Mouse (Mus musculus): ENCODE data around the gene Hoxb5.

Hoxb5 gene

GRCm38 (mm10) chr11:96341701-96342575 is 38.8 kb downstream of the Hoxb5 start:
- no peak for DNase-seq (ENCODE audit: low read depth)

- DNase-seq (ENCODE audit: low read depth): no peak
These were observed 39.4 kb downstream of the Hoxb5 start for GRCm38 (mm10) chr11:96342576-96342930.

GRCm38 (mm10) chr11:96343206-96343745 is 40.1 kb downstream of the Hoxb5 start:
- DNase-seq (ENCODE audit: low read depth): no peak

DNA sequence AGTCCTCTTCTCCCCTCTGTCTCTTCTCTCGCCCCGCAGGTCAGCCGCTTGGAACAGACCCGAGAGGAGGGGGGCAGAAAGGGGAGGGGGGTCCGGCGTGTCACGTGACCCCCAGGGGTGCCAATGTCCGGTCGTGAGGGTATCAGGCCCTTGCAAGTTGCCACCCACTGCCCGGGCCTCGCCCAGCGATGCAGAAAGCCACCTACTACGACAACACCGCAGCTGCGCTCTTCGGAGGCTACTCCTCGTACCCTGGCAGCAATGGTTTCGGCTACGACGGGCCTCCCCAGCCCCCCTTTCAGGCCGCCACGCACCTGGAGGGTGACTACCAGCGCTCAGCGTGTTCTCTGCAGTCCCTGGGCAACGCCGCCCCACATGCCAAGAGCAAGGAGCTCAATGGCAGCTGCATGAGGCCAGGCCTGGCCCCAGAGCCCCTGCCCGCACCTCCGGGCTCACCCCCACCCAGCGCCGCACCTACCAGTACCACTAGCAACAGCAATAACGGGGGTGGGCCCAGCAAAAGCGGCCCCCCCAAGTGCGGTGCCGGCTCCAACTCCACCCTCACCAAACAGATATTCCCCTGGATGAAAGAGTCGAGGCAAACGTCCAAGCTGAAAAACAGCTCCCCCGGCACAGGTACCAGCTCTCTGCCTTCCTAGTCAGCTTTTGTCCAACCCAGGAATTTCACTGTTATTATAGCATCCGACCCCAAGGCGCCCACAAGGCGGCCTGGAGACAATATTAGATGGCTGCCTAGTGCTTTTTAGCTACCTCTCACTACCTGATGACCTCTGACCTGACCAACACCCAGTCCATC is 41.1 kb downstream of the Hoxb5 start:
- no peak for DNase-seq (ENCODE audit: low read depth)

DNA sequence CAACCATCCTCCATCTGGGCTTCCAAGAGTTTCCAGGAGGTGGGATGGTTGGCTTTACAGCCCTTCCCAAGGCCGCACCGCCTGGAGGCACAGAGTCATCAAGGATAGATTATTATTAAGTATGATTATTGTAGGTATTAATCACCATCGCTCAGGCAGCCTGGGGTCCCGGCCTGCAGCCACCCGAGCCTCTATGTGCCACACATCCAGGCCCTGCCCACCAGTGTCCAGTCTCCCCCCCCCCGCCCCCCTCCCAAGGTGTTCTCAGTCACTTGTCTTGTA is 41.7 kb downstream of the Hoxb5 start:
- DNase-seq (ENCODE audit: low read depth): no peak

- DNase-seq (ENCODE audit: low read depth): no peak
These were observed 42.2 kb downstream of the Hoxb5 start for GRCm38 (mm10) chr11:96345220-96345892.

DNA sequence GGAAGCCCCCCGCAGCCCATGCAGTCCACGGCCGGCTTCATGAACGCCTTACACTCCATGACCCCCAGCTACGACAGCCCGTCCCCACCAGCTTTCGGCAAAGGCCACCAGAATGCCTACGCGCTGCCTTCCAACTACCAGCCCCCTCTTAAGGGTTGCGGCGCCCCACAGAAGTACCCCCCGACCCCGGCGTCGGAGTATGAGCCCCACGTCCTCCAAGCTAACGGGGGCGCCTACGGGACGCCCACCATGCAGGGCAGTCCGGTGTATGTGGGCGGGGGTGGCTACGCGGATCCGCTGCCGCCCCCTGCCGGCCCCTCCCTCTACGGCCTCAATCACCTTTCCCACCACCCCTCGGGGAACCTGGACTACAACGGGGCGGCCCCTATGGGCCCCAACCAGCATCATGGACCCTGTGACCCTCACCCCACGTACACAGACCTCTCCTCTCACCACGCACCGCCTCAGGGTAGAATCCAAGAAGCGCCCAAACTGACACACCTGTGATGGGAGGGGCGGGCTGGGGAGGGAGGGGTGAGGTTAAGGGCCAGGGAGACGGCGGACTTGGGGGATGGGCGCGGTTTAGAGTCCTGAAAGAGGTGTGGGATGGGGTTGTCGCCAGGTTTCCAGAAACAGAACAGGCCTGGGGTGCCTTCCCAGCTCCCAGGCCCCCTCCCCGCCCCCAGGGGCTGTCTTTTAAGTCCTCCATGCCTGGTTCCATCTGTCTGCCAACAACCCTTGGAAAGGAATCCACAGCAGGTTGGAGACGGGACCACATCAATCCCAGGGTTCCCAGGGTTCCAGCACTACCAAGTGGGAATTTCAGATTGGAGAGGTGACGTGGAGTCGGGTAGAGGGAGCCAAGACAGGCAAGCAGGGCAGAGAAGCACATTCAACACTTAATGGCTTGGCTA is 43.0 kb downstream of the Hoxb5 start:
- DNase-seq (ENCODE audit: low read depth): no peak

DNA sequence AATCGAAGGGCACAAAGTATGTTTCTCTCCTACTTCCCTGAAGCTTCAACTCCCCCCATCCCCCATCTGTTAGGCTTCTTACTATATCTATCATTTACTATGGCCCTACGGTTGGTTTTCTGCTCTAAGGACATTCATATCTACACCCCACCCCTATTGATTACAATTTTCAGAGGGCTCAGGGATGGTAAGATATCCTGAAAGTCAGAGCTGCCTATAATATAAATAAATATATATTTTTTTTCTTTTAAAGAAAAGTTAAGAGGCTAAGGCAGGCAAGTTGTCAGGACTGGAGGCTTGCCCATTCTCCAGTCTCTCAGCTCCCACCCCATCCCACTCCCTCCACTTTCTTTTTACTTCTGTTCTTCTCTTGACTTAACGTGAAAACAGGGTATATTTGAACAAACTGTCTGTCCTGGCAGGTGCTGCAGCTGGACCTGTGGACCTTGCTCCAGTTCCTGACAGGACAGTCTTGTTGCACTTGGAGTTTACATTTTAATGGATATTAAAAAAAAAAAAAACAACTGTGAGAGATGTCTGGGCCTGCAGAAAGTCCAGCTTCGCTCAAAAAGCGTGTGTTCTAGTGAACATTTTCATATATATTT is 43.9 kb downstream of the Hoxb5 start:
- DNase-seq (ENCODE audit: low read depth): no peak

DNA sequence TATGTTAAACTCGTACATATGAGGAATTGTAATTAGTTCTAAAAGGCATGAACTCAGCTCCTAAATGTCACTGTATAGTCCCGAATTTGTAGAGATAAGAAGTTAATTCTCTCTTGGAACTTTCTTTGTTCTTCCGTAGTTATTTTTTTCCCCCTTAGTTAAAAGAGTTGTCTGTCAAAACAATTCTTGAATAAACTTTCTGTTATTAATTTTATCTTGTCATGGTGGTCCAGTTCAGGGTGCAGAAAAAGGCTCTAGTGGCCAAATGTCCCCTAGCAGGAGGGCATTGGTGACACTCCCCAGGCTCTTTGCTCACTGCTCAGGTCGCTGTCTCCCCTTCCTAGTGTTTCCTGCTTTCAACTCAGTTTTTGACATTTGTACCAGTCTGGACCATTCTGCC is 44.6 kb downstream of the Hoxb5 start:
- DNase-seq (ENCODE audit: low read depth): no peak

- DNase-seq (ENCODE audit: low read depth): no peak
These were observed 45.2 kb downstream of the Hoxb5 start for GRCm38 (mm10) chr11:96348141-96348928.

DNA sequence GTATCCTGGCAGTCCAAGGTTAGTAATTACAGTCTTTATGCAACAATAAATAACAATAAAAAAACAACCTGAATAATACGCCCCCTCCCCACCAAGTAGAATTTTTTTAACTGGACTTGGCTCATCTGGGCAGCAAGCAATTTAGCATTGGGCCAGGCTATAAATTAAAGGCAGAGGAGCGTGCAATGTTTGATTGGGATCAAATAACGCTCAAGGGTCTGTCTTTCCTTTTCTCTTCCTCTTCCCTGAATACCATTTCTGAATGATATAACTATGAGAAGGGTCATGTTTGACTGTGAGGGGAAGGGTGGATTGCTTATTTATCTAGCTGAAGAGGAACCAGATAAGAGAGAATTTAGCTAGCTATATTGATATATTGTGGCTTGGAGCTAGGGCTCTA is 45.9 kb downstream of the Hoxb5 start:
- DNase-seq (ENCODE audit: low read depth): no peak

GRCm38 (mm10) chr11:96349491-96350340 is 46.6 kb downstream of the Hoxb5 start:
- DNase-seq (ENCODE audit: low read depth): no peak

DNA sequence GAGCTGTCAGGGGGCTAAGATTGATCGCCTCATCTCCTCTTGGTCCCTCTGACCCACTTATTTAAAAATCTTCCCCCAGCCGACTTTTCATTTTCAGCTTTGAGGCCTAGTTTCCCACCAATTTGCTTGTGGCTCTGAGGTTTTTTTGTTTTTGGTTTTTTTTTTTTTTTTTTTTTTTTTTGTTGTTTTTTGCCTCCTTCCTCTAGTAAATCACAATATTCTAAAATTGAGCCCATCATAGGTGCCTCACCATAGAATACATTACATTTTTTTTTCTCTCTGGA is 47.1 kb downstream of the Hoxb5 start, which contains the start of gene Hoxb2:
TSS of gene Hoxb2 (plus strand) at position 185 of the 284 bp plus-strand sequence.
- DNase-seq (ENCODE audit: low read depth): no peak

DNA sequence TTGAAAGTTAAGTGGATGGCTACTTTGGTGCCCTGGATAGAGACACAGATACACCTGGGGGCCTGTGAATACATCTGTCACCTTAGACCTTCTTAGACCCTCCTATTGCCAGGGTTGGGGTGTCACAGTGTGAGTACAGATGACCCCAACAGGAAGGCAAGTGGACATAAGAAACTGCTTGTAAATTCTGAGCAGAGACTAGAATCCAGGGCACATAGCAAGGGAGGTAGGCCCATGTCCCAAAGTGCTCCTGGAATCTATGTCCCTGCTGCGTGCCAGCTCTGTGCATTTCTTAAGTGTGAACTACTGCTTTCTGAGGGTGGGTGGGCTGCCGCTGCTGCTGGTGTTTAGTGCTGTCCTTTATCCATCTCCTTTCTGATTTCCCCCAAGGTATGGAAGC is 47.7 kb downstream of the Hoxb5 start:
- DNase-seq (ENCODE audit: low read depth): no peak

DNA sequence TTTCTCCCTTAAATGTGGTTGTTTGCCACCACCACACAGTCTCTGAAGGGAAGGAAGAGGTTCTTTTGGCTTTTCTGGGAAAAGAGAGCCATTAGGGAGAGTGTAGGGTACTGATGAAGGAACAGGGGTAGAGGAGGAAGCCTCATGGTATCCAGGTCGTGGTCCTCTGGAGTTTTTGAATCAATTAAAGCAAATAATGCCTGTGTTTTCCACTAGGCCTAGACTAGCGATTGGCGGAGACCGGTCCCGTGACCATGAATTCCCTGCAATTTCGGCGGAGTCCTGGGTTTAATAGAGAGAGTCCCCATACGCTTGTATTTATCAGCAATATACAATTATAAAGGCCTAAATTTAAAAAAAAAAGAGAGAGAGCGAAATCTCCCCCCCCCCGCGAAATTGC is 48.2 kb downstream of the Hoxb5 start:
- no peak for DNase-seq (ENCODE audit: low read depth)

GRCm38 (mm10) chr11:96351831-96352230 is 48.7 kb downstream of the Hoxb5 start:
- DNase-seq (ENCODE audit: low read depth): no peak

DNA sequence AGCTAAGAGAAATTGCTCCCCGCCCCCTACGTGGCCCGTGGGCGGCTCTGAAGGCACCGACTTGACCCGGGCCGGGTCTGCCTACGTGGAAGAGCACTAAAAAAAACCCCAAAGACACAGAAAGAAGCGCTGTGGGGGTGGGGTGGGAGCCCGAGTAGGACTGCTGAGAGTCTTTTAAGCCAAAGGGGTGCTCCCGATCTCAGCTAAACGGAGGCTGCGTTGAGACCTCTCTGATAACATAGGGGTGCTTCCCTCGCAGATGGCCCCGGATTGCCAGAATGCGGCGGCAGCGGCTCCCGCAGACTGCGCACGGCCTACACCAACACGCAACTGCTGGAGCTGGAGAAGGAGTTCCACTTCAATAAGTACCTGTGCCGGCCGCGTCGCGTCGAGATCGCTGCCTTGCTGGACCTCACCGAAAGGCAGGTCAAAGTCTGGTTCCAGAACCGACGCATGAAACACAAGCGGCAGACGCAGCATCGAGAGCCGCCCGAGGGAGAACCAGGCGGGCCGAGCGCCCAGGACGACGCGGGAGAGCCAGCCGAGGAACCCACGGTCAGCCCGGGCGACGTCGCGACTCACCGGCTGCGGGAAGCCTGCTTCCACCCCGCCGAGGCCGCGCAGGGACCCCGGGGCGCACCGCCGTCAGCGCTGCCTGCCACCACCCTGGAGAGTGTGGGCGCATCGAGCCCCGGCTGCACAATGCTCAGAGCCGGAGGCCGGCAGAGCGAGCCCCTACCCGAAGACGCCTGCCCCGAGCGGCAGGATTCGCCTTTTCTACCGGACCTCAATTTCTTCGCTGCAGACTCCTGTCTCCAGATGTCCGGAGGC is 49.8 kb downstream of the Hoxb5 start:
- DNase-seq (ENCODE audit: low read depth): peak; percentile 32

GRCm38 (mm10) chr11:96353522-96353841 is 50.3 kb downstream of the Hoxb5 start:
- DNase-seq (ENCODE audit: low read depth): no peak

- DNase-seq (ENCODE audit: low read depth): no peak
These were observed 50.8 kb downstream of the Hoxb5 start for GRCm38 (mm10) chr11:96353939-96354338.
